Mouse (Mus musculus): ENCODE measurements around the gene Stpg3. TPM values are rescaled to one million over a fixed set of nuclear protein-coding genes. Genes with fewer than 3 reads are reported as not detected.

Gene Stpg3
- polyA plus RNA-seq, 1 experiment from 2014 or later: not detected

- H3K4me1 ChIP-seq: peaks cover 51% of the 10 kb centered on the region
- peak overlapping the region; percentile 60 for H3K9ac ChIP-seq (replicated peaks)
- peak overlapping the region; percentile 82 for H3K4me2 ChIP-seq
- WGBS: under 1% methylated on average over 61 of the region's 64 CpGs
- H3K27me3 ChIP-seq (replicated peaks): no peaks in the 10 kb centered on the region
- no peaks in the 10 kb centered on the region for H3K9me3 ChIP-seq (replicated peaks)
- no peaks in the 10 kb centered on the region for H3K36me3 ChIP-seq
- H3K4me3 ChIP-seq (replicated peaks): peak overlapping the region; percentile 45
- H3K27ac ChIP-seq (replicated peaks): peak overlapping the region; percentile 84
- ATAC-seq (ENCODE audit: low FRiP score): peak; percentile 76
Observed at GRCm38 (mm10) chr2:25185625-25186574, 28.5 kb downstream of the Stpg3 start.

GRCm38 (mm10) chr2:25184496-25184895, 29.9 kb downstream of the Stpg3 start:
- H3K4me1 ChIP-seq: peaks cover 61% of the 10 kb centered on the region
- no peak overlapping the region for H3K27ac ChIP-seq (replicated peaks)
- no peaks in the 10 kb centered on the region for H3K9me3 ChIP-seq (replicated peaks)
- WGBS: 90% methylated on average over 7 of the region's 7 CpGs
- no peak for ATAC-seq (ENCODE audit: low FRiP score)
- H3K27me3 ChIP-seq (replicated peaks): no peaks in the 10 kb centered on the region; the same call in 1 of the 2 replicates
- H3K9ac ChIP-seq (replicated peaks): no peak overlapping the region
- H3K36me3 ChIP-seq: no peaks in the 10 kb centered on the region
- no peak overlapping the region for H3K4me3 ChIP-seq (replicated peaks)
- H3K4me2 ChIP-seq: no peak overlapping the region

DNA sequence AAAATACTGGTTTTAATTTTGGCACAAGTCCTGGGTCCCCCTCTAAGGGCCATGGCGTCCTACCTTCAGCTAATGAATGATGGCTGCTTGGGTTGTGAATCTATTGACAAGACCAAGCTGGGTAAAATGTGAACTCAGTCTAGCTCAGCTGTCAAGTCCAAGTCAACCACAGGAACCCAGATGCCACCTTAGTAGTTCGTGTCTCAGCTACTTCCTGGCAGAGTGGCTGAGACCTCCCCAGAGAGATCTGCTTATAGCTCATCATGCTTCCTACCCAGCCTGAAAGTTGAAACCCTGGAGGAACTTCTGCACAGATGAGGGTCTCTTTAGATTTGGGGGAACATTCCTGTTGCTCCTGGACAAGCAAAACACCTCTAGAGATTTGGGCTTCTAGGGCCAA, 31.1 kb downstream of the Stpg3 start:
- no peak overlapping the region for H3K9ac ChIP-seq (replicated peaks)
- H3K9me3 ChIP-seq (replicated peaks): no peaks in the 10 kb centered on the region
- no peak for ATAC-seq (ENCODE audit: low FRiP score)
- H3K4me2 ChIP-seq: peak overlapping the region; percentile 89
- H3K36me3 ChIP-seq: no peaks in the 10 kb centered on the region
- 38% methylated on average over 2 of the region's 2 CpGs for WGBS
- no peaks in the 10 kb centered on the region; the same call in 1 of the 2 replicates for H3K27me3 ChIP-seq (replicated peaks)
- H3K27ac ChIP-seq (replicated peaks): no peak overlapping the region
- peaks cover 70% of the 10 kb centered on the region for H3K4me1 ChIP-seq
- peak overlapping the region; percentile 62 for H3K4me3 ChIP-seq (replicated peaks)

- Histone ChIP-seq H3K9ac (replicated peaks) (peak overlapping the region; percentile 26; the same call in 1 of the 2 replicates), H3K4me3 (replicated peaks) (peak overlapping the region; percentile 62), H3K36me3 (no peaks in the 10 kb centered on the region), H3K27me3 (replicated peaks) (no peaks in the 10 kb centered on the region; the same call in 1 of the 2 replicates), H3K9me3 (replicated peaks) (no peaks in the 10 kb centered on the region), H3K27ac (replicated peaks) (0 out of 2 replicates have a peak overlapping the region, but pooled peaks have one; percentile 11), H3K4me1 (peaks cover 77% of the 10 kb centered on the region), H3K4me2 (peak overlapping the region; percentile 89)
- no peak for ATAC-seq (ENCODE audit: low FRiP score)
- WGBS: 7% methylated on average over 6 of the region's 6 CpGs
Observed at GRCm38 (mm10) chr2:25182664-25183063, 31.8 kb downstream of the Stpg3 start.

DNA sequence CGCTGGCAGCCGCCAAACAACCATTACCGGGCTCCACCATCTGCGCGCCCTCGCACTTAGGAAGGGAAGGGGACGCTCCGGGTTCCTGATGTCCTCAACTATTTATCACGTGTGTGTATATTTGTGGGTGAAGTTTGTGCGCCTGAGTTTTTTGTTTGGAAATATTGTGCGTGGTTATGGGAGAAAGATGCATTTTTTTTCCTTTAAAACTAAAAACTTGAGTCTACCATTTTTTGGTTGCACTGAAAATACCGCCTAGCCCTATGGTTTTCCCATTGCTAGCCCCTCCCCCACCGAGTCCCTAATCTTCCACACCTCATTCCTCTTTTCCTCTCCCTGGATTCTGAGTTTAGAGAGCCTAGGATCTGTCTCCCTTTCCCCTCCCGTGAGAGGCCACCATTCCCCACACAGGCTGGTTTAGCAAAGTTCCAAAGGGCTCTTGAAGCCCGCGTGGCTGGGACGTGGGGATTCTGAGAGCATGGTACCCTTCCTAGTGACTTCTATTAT, 32.5 kb downstream of the Stpg3 start:
- Histone ChIP-seq H3K27ac (replicated peaks) (peak overlapping the region; percentile 81), H3K9me3 (replicated peaks) (no peaks in the 10 kb centered on the region), H3K4me3 (replicated peaks) (peak overlapping the region; percentile 62), H3K9ac (replicated peaks) (peak overlapping the region; percentile 57), H3K4me2 (peak overlapping the region; percentile 89), H3K27me3 (replicated peaks) (no peaks in the 10 kb centered on the region; the same call in 1 of the 2 replicates), H3K4me1 (peaks cover 84% of the 10 kb centered on the region), H3K36me3 (no peaks in the 10 kb centered on the region)
- 0% methylated on average over 17 of the region's 17 CpGs for WGBS
- no peak for ATAC-seq (ENCODE audit: low FRiP score)

GRCm38 (mm10) chr2:25180973-25181890, 33.2 kb downstream of the Stpg3 start:
- Histone ChIP-seq H3K4me3 (replicated peaks) (peak overlapping the region; percentile 62), H3K27me3 (replicated peaks) (no peaks in the 10 kb centered on the region; the same call in 1 of the 2 replicates), H3K4me1 (peaks cover 87% of the 10 kb centered on the region), H3K4me2 (peak overlapping the region; percentile 89), H3K27ac (replicated peaks) (peak overlapping the region; percentile 81), H3K9me3 (replicated peaks) (no peaks in the 10 kb centered on the region), H3K36me3 (no peaks in the 10 kb centered on the region), H3K9ac (replicated peaks) (peak overlapping the region; percentile 57)
- WGBS: under 1% methylated on average over 100 of the region's 100 CpGs
- ATAC-seq (ENCODE audit: low FRiP score): peak; percentile 42

GRCm38 (mm10) chr2:25180478-25180903, 33.9 kb downstream of the Stpg3 start, which contains the start of gene Nrarp:
Gene Nrarp (plus strand): TSS chr2:25180758.
- H3K4me1 ChIP-seq: peaks cover 86% of the 10 kb centered on the region

DNA sequence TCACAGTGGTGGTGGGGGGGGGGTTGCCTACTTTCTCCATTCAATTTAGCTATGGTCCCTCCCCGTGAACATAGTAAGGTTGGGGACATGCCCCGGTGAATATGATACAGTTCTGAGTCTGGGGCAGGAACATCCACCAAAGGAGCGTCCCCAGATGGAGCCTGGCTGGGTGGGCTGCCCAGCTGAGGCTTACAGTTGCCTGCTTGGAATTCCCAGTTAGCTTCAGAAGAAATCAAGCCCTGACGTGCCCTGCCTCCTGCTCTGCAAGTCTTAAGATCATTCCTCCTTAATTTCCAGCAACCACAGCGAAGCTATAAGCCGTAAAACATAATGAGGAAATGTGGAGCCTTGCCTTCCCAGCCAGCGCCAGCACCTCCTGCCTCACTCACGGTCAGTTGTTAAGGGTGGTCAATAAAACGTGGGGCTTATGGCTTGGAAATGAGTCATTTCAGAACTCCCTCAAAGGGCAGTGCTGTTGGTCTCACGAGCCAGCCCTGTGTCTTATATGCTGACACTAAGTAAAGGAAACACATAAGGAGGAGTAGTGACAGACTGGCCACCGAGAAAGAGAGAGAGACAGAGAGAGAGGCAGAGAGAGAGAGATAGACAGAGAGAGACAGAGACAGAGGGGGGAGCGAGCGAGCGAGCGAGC, 34.7 kb downstream of the Stpg3 start:
- H3K4me3 ChIP-seq (replicated peaks): peak overlapping the region; percentile 62
- no peak for ATAC-seq (ENCODE audit: low FRiP score)
- peak overlapping the region; percentile 81 for H3K27ac ChIP-seq (replicated peaks)
- peaks cover 79% of the 10 kb centered on the region for H3K4me1 ChIP-seq
- peak overlapping the region; percentile 89 for H3K4me2 ChIP-seq
- no peaks in the 10 kb centered on the region for H3K36me3 ChIP-seq
- no peaks in the 10 kb centered on the region; the same call in 1 of the 2 replicates for H3K27me3 ChIP-seq (replicated peaks)
- 0 out of 2 replicates have a peak overlapping the region, but pooled peaks have one; percentile 30 for H3K9ac ChIP-seq (replicated peaks)
- WGBS: 18% methylated on average over 15 of the region's 15 CpGs
- no peaks in the 10 kb centered on the region for H3K9me3 ChIP-seq (replicated peaks)

More at GRCm38 (mm10) chr2:25180478-25180903, 33.9 kb downstream of the Stpg3 start, which contains the start of gene Nrarp:
- H3K9ac ChIP-seq (replicated peaks): peak within 1 kb of the TSS; percentile 57
- under 1% methylated on average over 33 of the region's 35 CpGs for WGBS
- H3K4me3 ChIP-seq (replicated peaks): peak within 1 kb of the TSS; percentile 62
- H3K27me3 ChIP-seq (replicated peaks): no peaks in the 10 kb centered on the region; the same call in 1 of the 2 replicates
- H3K27ac ChIP-seq (replicated peaks): peak within 1 kb of the TSS; percentile 81
- no peaks in the 10 kb centered on the region for H3K9me3 ChIP-seq (replicated peaks)
- H3K36me3 ChIP-seq: no peaks in the 10 kb centered on the region
- peak; percentile 90 for ATAC-seq (ENCODE audit: low FRiP score)
- peak within 1 kb of the TSS; percentile 89 for H3K4me2 ChIP-seq

DNA sequence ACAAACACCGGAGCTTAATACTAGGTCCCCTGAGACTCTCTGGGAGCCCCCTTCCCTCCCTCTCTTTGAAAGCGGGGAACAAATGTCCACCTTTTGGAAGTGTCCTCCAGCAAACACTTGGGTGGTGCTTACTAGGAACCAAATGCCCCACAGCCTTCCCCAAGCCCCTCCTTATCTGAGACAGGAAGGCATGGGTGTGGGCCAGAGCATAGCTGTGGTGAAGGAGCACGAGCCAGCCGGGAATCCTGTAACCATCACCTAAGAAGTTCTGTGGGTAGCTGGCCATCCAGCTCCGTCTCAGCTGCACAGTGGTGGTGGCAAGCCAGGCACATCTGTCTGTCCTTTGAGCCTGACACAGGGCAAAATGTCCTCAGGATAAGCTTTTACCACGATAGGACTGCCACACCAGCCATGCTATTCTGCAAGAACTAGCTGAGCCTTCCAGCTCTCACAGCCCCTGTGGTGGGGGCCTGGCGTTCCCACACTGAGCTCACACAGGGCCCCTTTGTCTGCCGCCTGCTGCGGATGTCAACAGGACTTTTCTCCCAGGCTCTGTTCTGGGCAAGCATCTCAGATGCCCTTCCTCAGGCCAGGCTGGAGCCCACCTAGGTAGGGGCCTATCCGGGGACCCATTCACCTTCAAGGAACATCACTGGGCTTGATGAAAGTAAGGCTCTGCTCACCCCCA, 36.0 kb downstream of the Stpg3 start:
- no peaks in the 10 kb centered on the region for H3K9me3 ChIP-seq (replicated peaks)
- peak overlapping the region; percentile 80 for H3K27ac ChIP-seq (replicated peaks)
- no peak overlapping the region for H3K4me3 ChIP-seq (replicated peaks)
- H3K36me3 ChIP-seq: no peaks in the 10 kb centered on the region
- peaks cover 68% of the 10 kb centered on the region for H3K4me1 ChIP-seq
- no peaks in the 10 kb centered on the region; the same call in 1 of the 2 replicates for H3K27me3 ChIP-seq (replicated peaks)
- no peak overlapping the region for H3K9ac ChIP-seq (replicated peaks)
- WGBS: 15% methylated on average over 10 of the region's 10 CpGs
- peak overlapping the region; percentile 32 for H3K4me2 ChIP-seq
- no peak for ATAC-seq (ENCODE audit: low FRiP score)

GRCm38 (mm10) chr2:25177685-25178084, 36.8 kb downstream of the Stpg3 start:
- H3K4me3 ChIP-seq (replicated peaks): peak overlapping the region; percentile 12; the same call in 1 of the 2 replicates
- H3K27me3 ChIP-seq (replicated peaks): no peaks in the 10 kb centered on the region; the same call in 1 of the 2 replicates
- WGBS: 6% methylated on average over 6 of the region's 6 CpGs
- H3K27ac ChIP-seq (replicated peaks): peak overlapping the region; percentile 80
- H3K9ac ChIP-seq (replicated peaks): no peak overlapping the region
- H3K9me3 ChIP-seq (replicated peaks): no peaks in the 10 kb centered on the region
- peak; percentile 23 for ATAC-seq (ENCODE audit: low FRiP score)
- no peaks in the 10 kb centered on the region for H3K36me3 ChIP-seq
- peaks cover 63% of the 10 kb centered on the region for H3K4me1 ChIP-seq
- H3K4me2 ChIP-seq: peak overlapping the region; percentile 32
